Mouse (Mus musculus): ENCODE data around the gene Usp15. TPM values are rescaled to one million over a fixed set of nuclear protein-coding genes. Genes with fewer than 3 reads are reported as not detected.

Usp15 gene
- 1.1 and 1.4 TPM in 2 replicates for polyA plus RNA-seq (2012; rRNA removed; ENCODE audit: low replicate concordance)

GRCm38 (mm10) chr10:123196835-123197559 is at the start of gene Usp15:
TSS of gene Usp15 (minus strand) at chr10:123196995.

GRCm38 (mm10) chr10:123076245-123077023 is 120.4 kb downstream of the Usp15 start, which contains the start of gene Mon2:
TSS of gene Mon2 (minus strand) at chr10:123076505.

Other genes starting within 250 kb of the Usp15 start
- 33.5 and 42.0 TPM in 2 replicates for gene Mon2, start 120.5 kb downstream of the Usp15 start, polyA plus RNA-seq (2012; rRNA removed; ENCODE audit: low replicate concordance)
- gene Fam19a2, start 67.0 kb upstream of the Usp15 start, polyA plus RNA-seq (2012; rRNA removed; ENCODE audit: low replicate concordance): 0.04 and 0.06 TPM in 2 replicates

All from duodenum, adult 2 months (tissue).